Mouse (Mus musculus): ENCODE measurements around the gene Rras2.

The Rras2 gene

DNA sequence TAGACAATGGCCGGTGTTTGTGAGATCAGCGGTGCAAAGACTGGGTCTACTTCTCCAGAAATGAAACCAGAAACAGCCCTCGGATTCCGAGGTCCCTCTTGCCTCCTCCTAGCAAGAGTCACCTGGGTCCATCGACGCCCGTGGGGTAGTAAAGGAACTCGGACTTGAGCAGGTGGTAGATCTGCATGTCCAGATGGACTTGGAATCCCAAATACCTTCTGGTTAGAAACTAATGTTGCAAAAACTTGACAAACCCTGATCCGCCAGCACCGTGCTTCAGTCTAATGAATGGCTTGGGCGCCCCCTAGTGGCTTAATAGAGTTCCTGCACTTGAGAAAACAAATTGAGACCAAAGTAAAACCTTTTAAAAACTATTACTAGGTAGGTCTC lies 96.9 kb downstream of the Rras2 start:
- POLR2A ChIA-PET = no interaction called here
- CTCF ChIA-PET = no interaction called here

DNA sequence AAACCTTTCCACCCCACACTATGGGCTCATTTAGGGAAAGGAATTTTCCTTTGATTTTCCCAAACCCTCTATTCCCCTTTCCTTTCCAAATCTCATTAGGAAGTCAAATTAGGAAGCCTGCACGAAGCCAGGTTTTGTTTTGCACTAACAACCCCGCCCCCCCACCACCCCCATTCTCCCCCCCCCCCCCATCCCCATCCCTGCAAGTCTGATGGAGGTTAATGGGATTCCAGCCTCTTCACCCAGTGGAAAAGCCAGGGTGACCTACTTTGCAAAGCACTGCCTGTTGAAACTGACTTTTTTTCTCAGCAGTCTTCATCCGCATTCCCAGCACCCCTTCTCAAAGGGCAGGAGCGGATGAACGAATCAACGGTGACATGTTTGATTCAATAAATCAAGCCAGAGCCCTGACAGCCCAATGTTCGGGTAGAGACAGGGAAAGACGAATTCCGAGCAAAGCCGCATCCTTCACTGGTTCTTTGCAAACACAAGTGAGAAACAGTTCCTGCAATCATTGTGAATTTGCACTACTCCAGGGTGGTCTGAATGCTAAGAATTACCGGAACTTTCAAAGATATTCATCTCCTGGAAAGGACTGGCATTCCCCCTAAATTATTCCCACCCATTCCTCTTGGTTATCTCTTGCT lies 97.4 kb downstream of the Rras2 start:
- ChIA-PET CTCF (no interaction called here), POLR2A (no interaction called here)

- POLR2A ChIA-PET = interaction anchor here in 2 of 4 experiments (0.5 to 0.8 kb wide), 2 partner anchors 512 to 1303 kb away, joined by 4 to 6 read pairs; no protein-coding TSS in a partner anchor
Measured at GRCm38 (mm10) chr7:114018861-114019260, 98.7 kb downstream of the Rras2 start.

GRCm38 (mm10) chr7:114016001-114016949 lies 101.3 kb downstream of the Rras2 start:
- CTCF ChIA-PET = interaction anchor here in 3 of 4 experiments (0.6 to 1.2 kb wide), 5 partner anchors 35 to 704 kb away, joined by 3 to 11 read pairs (median 3); no protein-coding TSS in a partner anchor

More at GRCm38 (mm10) chr7:114018861-114019260, 98.7 kb downstream of the Rras2 start:
- CTCF ChIA-PET = interaction anchor here in 3 of 4 experiments (0.6 to 0.7 kb wide), 3 partner anchors 8 to 245 kb away, joined by 3 read pairs; no protein-coding TSS in a partner anchor

GRCm38 (mm10) chr7:114011726-114012443 lies 105.7 kb downstream of the Rras2 start:
- ChIA-PET CTCF (interaction anchor here in 3 of 4 experiments (0.6 to 0.9 kb wide), 4 partner anchors 233 to 403 kb away, joined by 3 to 4 read pairs (median 3); no protein-coding TSS in a partner anchor), POLR2A (interaction anchor here in 2 of 4 experiments (0.5 to 0.6 kb wide), 3 partner anchors 251 to 641 kb away, joined by 3 to 6 read pairs (median 3); partner anchors contain the start of gene Psma1 (in 1 of the 2))

More at GRCm38 (mm10) chr7:114016001-114016949, 101.3 kb downstream of the Rras2 start:
- POLR2A ChIA-PET = interaction anchor here in 2 of 4 experiments (0.6 kb wide), 2 partner anchors 407 to 647 kb away, joined by 3 to 5 read pairs; partner anchors contain the start of gene Btbd10 (in 1 of the 2)

DNA sequence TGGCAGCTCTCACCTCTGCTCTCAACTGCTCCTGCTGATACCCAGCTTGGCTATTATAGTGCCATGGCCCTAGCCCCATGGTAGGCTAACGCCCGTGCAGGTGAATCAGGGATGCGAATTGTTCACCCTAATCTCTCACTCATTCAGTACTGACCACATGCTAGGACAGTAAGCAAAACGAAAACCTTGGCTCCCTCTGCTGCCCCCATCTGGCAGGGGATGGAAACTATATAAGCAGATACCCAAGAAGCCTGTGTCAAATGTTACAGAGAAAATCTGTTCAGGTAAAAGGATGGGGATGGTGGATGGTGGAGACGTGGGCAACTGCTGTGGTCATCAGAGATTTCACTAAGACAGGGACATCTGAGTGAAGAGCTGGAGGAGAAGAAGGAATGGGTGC lies 110.0 kb downstream of the Rras2 start:
- POLR2A ChIA-PET = interaction anchor here in 2 of 4 experiments (0.6 to 0.7 kb wide), 2 partner anchors 21 to 195 kb away, joined by 3 to 4 read pairs; no protein-coding TSS in a partner anchor
- CTCF ChIA-PET = interaction anchor here in 3 of 4 experiments (0.5 to 1.2 kb wide), 4 partner anchors 18 to 573 kb away, joined by 3 to 6 read pairs (median 4); no protein-coding TSS in a partner anchor

- CTCF ChIA-PET = interaction anchor here in 2 of 4 experiments (0.6 to 1.4 kb wide), 2 partner anchors 232 to 612 kb away, joined by 3 to 5 read pairs; no protein-coding TSS in a partner anchor
- POLR2A ChIA-PET = no interaction called here
Measured at GRCm38 (mm10) chr7:114006456-114006855, 111.1 kb downstream of the Rras2 start.

GRCm38 (mm10) chr7:114005499-114005898 lies 112.1 kb downstream of the Rras2 start:
- ChIA-PET POLR2A (no interaction called here), CTCF (interaction anchor here in 1 of 4 experiments (0.6 kb wide), 1 partner anchor 627 kb away, joined by 3 read pairs; no protein-coding TSS in a partner anchor)

DNA sequence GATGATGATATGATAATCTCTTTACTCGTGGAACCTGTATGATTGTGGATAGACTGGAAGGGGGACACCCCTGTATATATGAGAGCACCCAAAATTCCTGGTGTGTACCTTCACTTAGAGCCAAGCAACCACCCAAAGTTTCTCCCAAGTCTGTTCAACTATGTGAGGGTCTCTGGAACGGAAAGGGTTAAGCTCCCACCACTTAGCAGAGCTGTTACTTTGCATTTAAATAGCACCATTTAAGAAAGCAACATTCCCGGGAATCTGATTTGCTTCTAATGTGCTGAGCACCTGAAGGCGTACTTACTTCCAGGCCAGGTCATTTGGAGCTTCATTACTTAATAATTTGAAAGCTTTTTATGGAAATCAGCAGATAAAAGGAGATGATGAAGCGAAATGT lies 113.4 kb downstream of the Rras2 start:
- POLR2A ChIA-PET = interaction anchor here in 2 of 4 experiments (0.6 to 1.1 kb wide), 2 partner anchors 28 to 635 kb away, joined by 3 read pairs; partner anchors contain the start of gene Btbd10 (in 1 of the 2)

DNA sequence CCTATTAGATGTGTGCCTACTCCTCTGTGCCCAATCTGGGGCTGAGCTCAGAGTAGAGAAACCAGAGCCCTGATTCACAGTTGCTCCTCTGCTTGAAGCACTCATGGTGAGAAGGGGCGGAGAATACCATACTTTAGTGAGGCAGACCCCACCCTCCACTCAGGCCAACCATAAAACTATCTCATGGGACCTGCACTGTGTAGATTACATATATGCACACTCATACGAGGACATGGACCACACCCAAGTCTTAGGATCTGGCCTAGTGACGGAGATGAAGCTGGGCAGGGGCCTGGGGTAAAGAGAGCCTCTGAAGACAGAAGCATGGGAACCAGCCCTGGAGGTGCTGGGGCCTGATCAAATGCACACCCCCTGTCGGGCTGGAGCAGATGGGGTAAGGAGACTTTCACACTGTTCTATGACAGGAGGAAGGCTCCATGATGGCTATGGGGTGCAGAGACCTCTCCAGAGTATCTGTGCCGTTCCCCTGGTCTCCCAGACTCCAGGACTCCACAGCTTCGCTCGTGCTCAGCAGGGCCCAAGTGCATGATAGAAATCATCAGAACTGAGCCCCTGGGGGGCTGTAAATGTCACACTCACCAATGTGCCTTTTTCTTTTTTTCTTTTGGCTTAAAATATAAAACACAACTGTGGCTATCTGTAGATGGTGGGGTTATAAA lies 119.8 kb downstream of the Rras2 start:
- ChIA-PET CTCF (no interaction called here), POLR2A (interaction anchor here in 1 of 4 experiments (0.8 kb wide), 1 partner anchor 230 kb away, joined by 3 read pairs; no protein-coding TSS in a partner anchor)

More for the DNA sequence above, 113.4 kb downstream of the Rras2 start:
- CTCF ChIA-PET = interaction anchor here in 2 of 4 experiments (0.7 to 1.4 kb wide), 3 partner anchors 230 to 232 kb away, joined by 3 to 4 read pairs (median 4); no protein-coding TSS in a partner anchor
